Mouse (Mus musculus) kidney, embryonic 15.5 days (tissue): ENCODE measurements around the gene Maats1. TPM values are rescaled to one million over a fixed set of nuclear protein-coding genes. Genes with fewer than 3 reads are reported as not detected.
"Not testable (repeated sequence)": the region's sequence is repeated elsewhere in the genome, so short reads cannot be mapped to it uniquely, and the experiment has no call there.

Source experiments
- ATAC-seq: fragments of 200-750 bp; cut with Nextera tagmentation; replicated peaks from 2 replicates; pipeline ENCODE4 v1.8.0; 2017; ENCODE audit warnings: moderate TSS enrichment; ENCODE audit not compliant: low FRiP score
- H3K27ac ChIP-seq: fragments of 300-500 bp; sonication (generic); 2 replicates; pipeline ENCODE4 v1.5.1; 2015; ENCODE audit warnings: mild to moderate bottlenecking, inconsistent platforms
- H3K27me3 ChIP-seq: fragments of 300-500 bp; sonication (generic); 2 replicates; pipeline ENCODE4 v1.6.1; 2015; ENCODE audit warnings: inconsistent platforms
- H3K36me3 ChIP-seq: fragments of 300-500 bp; sonication (generic); 2 replicates; pipeline ENCODE4 v1.6.1; 2015; ENCODE audit warnings: inconsistent platforms
- H3K4me1 ChIP-seq: fragments of 300-500 bp; sonication (generic); 2 replicates; pipeline ENCODE4 v1.6.1; 2015; ENCODE audit warnings: inconsistent platforms
- H3K4me2 ChIP-seq: fragments of 300-500 bp; sonication (generic); 2 replicates; pipeline ENCODE4 v1.6.1; 2015; ENCODE audit warnings: moderate library complexity, mild to moderate bottlenecking, inconsistent platforms
- H3K4me3 ChIP-seq: fragments of 300-500 bp; sonication (generic); replicated peaks from 2 replicates; pipeline ENCODE4 v1.5.1; 2015; ENCODE audit warnings: mild to moderate bottlenecking, inconsistent platforms
- H3K9ac ChIP-seq: fragments of 300-500 bp; sonication (generic); 2 replicates; pipeline ENCODE4 v1.6.1; 2015; ENCODE audit warnings: mild to moderate bottlenecking, inconsistent platforms
- H3K9me3 ChIP-seq: fragments of 300-500 bp; sonication (generic); replicated peaks from 2 replicates; pipeline ENCODE4 v1.6.1; 2016; ENCODE audit warnings: inconsistent platforms
- WGBS: fragments of 180-500 bp; shearing (Covaris S2); methylation state at CpG from one replicate; pipeline ENCODE4 v1.1.7; 2015; ENCODE audit warnings: mixed read lengths; 5-methylcytosine and 5-hydroxymethylcytosine counted together
- polyA plus RNA-seq: library from polyadenylated mRNA; unstranded; fragments of >200 nt; fragmentation: Nextera tagmentation; extraction: Ambion mirVana; gene quantifications from 2 replicates; pipeline ENCODE4 v1.2.1, GENCODE M21; 2015

Gene Maats1
- polyA plus RNA-seq, 1 experiment from 2014 or later: 0.27 TPM

DNA sequence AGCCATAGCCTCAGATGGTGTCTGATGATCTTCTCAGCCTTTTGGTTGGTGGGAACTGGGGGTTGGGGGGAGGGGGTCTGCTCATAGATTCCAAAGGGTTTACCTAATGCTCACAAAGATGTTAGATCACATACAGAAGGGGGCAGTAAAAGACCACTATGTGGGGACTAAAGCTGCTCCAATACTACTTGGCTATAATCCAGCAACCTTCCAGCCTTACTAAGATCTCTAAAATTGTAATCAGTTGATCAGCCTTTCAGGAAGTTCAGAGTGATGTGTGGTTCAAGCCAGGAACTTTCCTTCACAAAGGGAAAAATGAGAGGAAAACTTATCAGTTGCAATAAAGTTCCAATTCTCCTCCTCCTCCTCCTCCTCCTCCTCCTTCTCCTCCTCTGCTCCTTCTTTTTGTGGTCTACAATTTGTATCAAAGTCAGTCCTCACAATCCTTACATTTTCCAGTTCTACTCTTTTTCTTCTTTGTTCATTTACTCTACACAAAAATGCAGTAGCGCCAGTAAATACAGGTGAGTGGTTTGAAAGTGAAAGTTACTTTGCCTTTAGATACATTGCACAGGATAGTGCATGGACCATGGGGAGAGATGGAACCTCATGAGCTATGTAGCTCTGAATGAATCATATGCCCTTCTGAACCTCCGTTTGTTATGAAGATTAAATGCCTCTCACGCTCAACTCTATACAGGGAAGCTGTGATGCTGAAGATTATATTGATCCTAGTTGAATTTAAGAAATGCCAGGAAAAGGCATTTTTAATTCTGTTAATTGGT, 3.2 kb upstream of the Maats1 start:
- ATAC-seq: peak; percentile 50

DNA sequence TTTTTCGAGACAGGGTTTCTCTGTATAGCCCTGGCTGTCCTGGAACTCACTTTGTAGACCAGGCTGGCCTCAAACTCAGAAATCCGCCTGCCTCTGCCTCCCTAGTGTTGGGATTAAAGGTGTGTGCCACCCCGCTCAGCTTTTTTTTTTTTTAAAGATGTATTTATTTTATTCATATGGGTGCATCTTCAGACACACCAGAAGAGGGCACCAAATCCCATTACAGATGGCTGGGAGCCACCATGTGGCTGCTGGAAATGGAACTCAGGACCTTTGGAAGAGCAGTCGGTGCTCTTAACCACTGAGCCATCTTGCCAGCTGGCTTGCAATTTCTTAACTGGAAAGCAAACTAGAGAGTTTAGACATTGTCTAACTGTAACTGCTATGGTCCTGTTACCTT, 3.9 kb downstream of the Maats1 start:
- H3K27me3 ChIP-seq, H3K9ac ChIP-seq, H3K9me3 ChIP-seq, H3K4me3 ChIP-seq, H3K36me3 ChIP-seq, ATAC-seq, H3K4me2 ChIP-seq, H3K27ac ChIP-seq, H3K4me1 ChIP-seq: not testable (repeated sequence)
- 85% methylated on average over 4 of the region's 4 CpGs for WGBS

More for the DNA sequence above, 3.2 kb upstream of the Maats1 start:
- no peaks in the 10 kb centered on the region for H3K27me3 ChIP-seq
- H3K4me3 ChIP-seq: no peak overlapping the region
- peaks cover 12% of the 10 kb centered on the region for H3K36me3 ChIP-seq
- H3K9me3 ChIP-seq: no peaks in the 10 kb centered on the region
- H3K27ac ChIP-seq: no peak overlapping the region
- H3K4me2 ChIP-seq: no peak overlapping the region
- 78% methylated on average over 3 of the region's 3 CpGs for WGBS
- H3K9ac ChIP-seq: no peak overlapping the region
- H3K4me1 ChIP-seq: peaks cover 27% of the 10 kb centered on the region

DNA sequence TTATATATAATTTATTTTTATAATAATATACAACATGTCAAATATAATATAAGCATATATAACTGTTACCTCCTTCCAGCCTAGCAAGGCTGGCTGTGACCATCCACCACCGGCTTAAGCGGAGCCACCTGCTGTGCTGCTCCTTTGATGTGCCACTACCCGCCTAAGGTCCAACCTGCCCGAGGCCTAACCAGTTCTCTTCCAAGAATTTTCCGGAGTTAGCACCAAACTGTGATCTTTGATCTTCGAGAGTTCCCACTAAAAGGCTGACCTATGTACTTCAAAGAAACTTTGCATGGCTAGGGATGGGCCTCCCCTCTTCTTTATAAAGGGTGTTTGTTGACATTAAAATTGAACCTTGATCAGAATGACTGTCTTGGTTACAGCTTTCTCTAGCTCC, 7.5 kb downstream of the Maats1 start:
- Histone ChIP-seq H3K9me3 (0 out of 2 replicates have a peak, but pooled peaks cover under 1% of the 10 kb centered on the region), H3K4me1 (no peaks in the 10 kb centered on the region), H3K4me2 (no peak overlapping the region), H3K36me3 (no peaks in the 10 kb centered on the region), H3K4me3 (no peak overlapping the region), H3K27me3 (no peaks in the 10 kb centered on the region), H3K9ac (no peak overlapping the region), H3K27ac (no peak overlapping the region)
- ATAC-seq: no peak
- whole genome bisulfite sequencing: 25% methylated on average over 6 of the region's 6 CpGs

DNA sequence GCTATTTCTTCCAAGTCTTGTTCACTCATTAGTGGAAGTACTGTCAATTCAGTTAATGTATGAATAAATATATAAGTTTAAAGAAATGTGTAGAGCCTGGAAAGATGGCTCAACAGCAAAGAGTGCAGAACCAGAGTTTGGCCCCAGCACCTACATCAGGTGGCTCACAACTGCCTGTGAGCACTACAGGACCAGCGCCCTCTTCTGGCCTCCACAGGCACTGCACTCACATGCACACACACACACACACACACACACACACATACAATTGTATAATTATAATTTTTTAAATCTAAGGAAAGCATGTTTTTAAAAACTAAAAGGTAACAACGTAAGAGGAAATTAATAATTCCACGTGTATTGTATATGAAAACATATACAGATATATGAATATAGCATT, 12.6 kb downstream of the Maats1 start:
- no peaks in the 10 kb centered on the region for H3K27me3 ChIP-seq
- no peaks in the 10 kb centered on the region for H3K36me3 ChIP-seq
- H3K27ac ChIP-seq: no peak overlapping the region
- H3K4me2 ChIP-seq: no peak overlapping the region
- ATAC-seq: no peak
- no peak overlapping the region for H3K4me3 ChIP-seq
- H3K9ac ChIP-seq: no peak overlapping the region
- no peaks in the 10 kb centered on the region for H3K4me1 ChIP-seq
- 0 out of 2 replicates have a peak, but pooled peaks cover 2% of the 10 kb centered on the region for H3K9me3 ChIP-seq
- WGBS: 89% methylated on average over 3 of the region's 3 CpGs

DNA sequence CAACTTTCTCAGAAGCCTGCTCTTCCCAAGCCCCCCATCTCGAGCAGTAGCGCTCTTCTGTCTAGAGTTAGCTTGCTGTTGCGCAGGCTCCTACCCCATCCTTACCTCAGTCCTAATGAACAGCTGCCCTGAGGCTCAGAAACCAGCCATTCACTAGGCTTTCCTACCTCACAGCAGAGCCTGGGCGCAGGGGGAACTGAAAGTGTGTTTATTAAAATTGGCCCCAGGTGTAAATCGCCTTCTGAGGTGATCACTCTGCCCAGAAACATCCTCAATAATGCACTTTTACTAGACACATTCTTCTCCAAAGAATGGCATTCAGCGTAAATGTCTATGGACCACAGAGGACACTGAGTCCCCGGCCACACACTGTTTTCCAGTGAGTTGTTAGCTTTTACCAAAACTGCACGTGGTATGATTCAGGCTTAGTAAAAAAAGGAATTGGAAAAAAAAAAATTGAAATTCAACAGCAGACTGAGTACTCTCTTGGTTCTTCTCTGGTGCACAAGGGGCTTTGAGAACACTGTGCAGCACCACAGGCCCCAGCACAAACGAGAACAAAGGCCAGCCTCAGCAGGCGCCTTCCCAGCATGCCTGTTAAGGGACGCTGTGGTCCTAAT, 15.1 kb downstream of the Maats1 start:
- Histone ChIP-seq H3K4me3 (no peak overlapping the region), H3K9ac (no peak overlapping the region), H3K9me3 (0 out of 2 replicates have a peak, but pooled peaks cover 2% of the 10 kb centered on the region), H3K36me3 (no peaks in the 10 kb centered on the region), H3K4me2 (no peak overlapping the region), H3K27me3 (no peaks in the 10 kb centered on the region), H3K27ac (no peak overlapping the region), H3K4me1 (no peaks in the 10 kb centered on the region)
- WGBS: 85% methylated on average over 11 of the region's 11 CpGs
- ATAC-seq: no peak

DNA sequence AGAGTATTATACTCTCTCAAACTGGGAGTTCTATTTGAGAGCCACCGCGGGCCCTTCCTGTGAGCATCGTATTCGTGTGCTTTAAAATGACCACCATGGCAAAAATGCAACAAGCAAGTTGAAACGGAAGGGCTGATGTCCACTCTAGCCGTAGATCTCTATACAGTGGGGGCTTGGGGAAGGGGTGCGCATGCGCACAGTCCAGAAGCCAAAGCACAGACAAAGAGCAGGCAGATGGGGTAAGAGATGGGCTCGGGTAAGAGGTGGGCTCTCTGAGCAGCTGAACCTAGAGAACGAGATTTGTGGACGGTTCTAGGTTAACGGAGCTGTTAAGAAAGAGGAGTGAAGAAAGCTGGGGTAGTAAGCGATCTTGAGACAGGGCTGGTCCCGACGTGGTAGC, 17.6 kb downstream of the Maats1 start:
- Histone ChIP-seq H3K4me2 (no peak overlapping the region), H3K27me3 (no peaks in the 10 kb centered on the region), H3K9ac (no peak overlapping the region), H3K27ac (no peak overlapping the region), H3K4me3 (no peak overlapping the region), H3K9me3 (0 out of 2 replicates have a peak, but pooled peaks cover under 1% of the 10 kb centered on the region), H3K4me1 (no peaks in the 10 kb centered on the region), H3K36me3 (no peaks in the 10 kb centered on the region)
- ATAC-seq: no peak
- 93% methylated on average over 15 of the region's 15 CpGs for WGBS

DNA sequence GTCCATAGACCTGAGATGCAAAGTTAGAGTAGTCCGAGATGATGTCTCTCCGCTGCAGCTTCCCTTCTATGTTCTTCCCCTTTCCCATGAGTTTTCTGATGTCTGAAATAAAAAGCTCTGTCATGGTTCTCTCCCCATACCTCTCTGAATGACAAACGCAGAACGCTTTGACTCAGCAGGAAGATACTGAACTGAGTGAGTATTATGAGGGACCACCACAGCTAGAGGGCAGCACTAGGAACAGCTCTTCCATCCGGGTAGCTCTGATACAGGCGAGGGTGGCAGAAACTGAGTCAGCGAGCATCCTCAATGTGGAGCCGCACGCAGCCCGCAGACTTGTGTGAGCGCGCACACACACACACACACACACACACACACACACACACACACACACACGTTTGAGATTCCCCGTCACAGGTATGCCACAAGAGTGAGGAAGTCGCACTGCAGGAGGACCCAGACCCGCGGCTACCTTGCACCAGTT, 20.4 kb downstream of the Maats1 start:
- Histone ChIP-seq H3K36me3 (no peaks in the 10 kb centered on the region), H3K4me2 (peak overlapping the region; percentile 46), H3K4me1 (no peaks in the 10 kb centered on the region), H3K9ac (no peak overlapping the region), H3K9me3 (no peaks in the 10 kb centered on the region), H3K4me3 (no peak overlapping the region), H3K27me3 (no peaks in the 10 kb centered on the region), H3K27ac (no peak overlapping the region)
- 45% methylated on average over 17 of the region's 17 CpGs for WGBS
- no peak for ATAC-seq

DNA sequence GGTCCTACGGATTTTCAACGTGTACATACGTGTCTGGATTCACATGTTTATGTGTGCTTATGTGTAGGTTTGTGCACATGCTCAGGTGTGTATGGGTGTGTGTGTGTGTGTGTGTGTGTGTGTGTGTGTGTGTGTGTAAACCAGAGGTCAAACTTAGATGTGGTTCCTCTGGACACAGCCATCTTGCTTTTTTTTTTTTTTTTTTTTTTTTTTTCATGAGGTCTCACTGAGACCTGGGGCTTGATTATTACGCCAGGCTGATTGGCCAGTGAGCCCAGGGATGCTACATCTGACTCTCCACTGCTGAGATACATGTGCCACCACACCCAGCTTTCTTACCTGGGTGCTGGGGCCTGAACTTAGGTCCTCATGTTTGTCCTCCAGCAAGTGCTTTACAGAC, 22.9 kb downstream of the Maats1 start:
- 91% methylated on average over 4 of the region's 4 CpGs for WGBS
- H3K4me3 ChIP-seq: no peak overlapping the region
- no peaks in the 10 kb centered on the region; the same call in 1 of the 2 replicates for H3K9me3 ChIP-seq
- no peaks in the 10 kb centered on the region for H3K36me3 ChIP-seq
- H3K9ac ChIP-seq: no peak overlapping the region
- no peaks in the 10 kb centered on the region for H3K27me3 ChIP-seq
- H3K4me2 ChIP-seq: no peak overlapping the region
- no peak for ATAC-seq
- H3K27ac ChIP-seq: no peak overlapping the region
- no peaks in the 10 kb centered on the region for H3K4me1 ChIP-seq

DNA sequence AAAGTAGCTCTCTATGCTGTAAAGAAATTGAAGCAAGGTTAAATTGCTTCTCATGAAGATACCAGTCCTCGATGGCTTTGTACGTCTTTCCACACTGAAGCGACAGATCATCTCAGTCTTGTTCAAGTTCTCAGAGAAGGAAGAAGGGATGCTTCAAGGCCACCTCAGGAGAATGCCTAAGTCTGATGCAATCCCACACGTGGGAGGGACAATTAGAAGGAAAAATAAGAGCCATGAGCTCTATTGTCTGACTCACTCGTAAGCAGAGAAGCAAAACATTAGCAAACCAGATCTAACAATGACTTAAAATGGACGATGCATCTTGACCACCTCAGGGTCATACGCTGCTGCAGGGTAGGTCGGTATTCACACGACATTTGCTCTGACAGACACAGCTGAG, 23.5 kb downstream of the Maats1 start:
- no peak for ATAC-seq
- 71% methylated on average over 9 of the region's 9 CpGs for WGBS
- Histone ChIP-seq H3K27ac (no peak overlapping the region), H3K9me3 (no peaks in the 10 kb centered on the region; the same call in 1 of the 2 replicates), H3K4me1 (no peaks in the 10 kb centered on the region), H3K36me3 (no peaks in the 10 kb centered on the region), H3K27me3 (no peaks in the 10 kb centered on the region), H3K4me2 (no peak overlapping the region), H3K9ac (no peak overlapping the region), H3K4me3 (no peak overlapping the region)

DNA sequence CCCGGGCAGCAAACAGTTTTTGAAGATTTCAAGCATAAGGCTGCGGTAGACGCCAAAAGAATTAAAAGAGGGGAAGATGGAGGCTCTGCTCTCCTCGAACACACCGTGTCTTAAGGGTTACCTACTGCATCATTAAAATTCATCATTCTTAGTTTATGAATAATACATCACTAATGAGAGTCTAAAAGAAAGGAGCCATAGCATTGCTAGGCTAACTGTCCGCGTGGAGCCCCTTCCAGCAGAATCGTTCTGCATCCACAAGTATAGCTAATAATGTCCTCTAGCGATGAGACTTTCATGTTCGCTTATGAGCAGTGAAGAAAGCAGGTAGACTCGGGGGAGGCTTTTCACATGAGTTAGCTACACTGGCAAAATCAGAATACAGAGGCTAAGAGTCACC, 33.7 kb downstream of the Maats1 start:
- ATAC-seq: no peak
- Histone ChIP-seq H3K27ac (no peak overlapping the region), H3K27me3 (0 out of 2 replicates have a peak, but pooled peaks cover 3% of the 10 kb centered on the region), H3K4me2 (no peak overlapping the region), H3K9me3 (no peaks in the 10 kb centered on the region), H3K4me1 (peaks cover 23% of the 10 kb centered on the region), H3K36me3 (no peaks in the 10 kb centered on the region), H3K4me3 (no peak overlapping the region), H3K9ac (no peak overlapping the region)
- 86% methylated on average over 11 of the region's 11 CpGs for WGBS

DNA sequence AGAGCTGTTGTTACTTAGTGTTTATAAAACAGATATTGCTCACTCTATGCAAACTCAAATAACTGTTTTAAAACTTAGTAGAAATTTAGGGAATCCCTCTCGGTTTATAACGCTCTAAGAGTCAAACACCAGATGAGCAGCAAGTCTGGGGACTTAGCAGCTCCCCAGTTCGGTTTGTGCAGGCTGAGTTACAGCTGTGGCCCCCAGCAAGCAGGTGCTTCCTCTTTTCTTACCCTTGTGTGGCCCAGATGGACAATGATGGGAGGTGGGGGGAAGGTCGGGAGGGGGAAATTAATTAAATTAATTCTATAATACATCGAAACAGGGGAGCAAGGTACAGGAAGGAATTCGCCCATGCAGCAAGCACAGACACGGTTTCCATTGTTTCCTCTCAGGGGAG, 34.3 kb downstream of the Maats1 start:
- Histone ChIP-seq H3K4me1 (peaks cover 23% of the 10 kb centered on the region), H3K4me2 (no peak overlapping the region), H3K27ac (no peak overlapping the region), H3K4me3 (no peak overlapping the region), H3K36me3 (no peaks in the 10 kb centered on the region), H3K9ac (no peak overlapping the region), H3K9me3 (no peaks in the 10 kb centered on the region), H3K27me3 (0 out of 2 replicates have a peak, but pooled peaks cover 3% of the 10 kb centered on the region)
- WGBS: 42% methylated on average over 7 of the region's 7 CpGs
- ATAC-seq: no peak

DNA sequence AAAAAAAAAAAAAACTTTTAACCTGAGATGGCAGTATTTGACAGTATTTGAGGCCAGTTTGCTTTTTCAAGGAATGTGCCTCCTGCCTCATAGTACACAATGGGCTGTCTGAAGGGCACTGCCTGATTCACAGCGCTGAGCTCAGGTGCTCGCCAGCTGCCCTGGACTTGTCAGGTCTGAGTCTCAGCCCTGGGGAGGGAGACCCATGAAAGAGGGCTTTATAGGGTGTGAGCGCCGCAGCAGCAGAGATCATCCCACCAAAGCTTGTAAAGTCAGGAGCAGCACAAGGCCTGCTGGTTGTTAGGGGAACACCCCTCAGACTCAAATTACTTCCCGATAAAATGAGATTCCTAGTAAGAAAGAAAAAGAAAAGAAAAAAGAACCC, 34.7 kb downstream of the Maats1 start:
- Histone ChIP-seq H3K4me2 (no peak overlapping the region), H3K27me3 (0 out of 2 replicates have a peak, but pooled peaks cover 3% of the 10 kb centered on the region), H3K4me3 (no peak overlapping the region), H3K9me3 (no peaks in the 10 kb centered on the region), H3K36me3 (no peaks in the 10 kb centered on the region), H3K27ac (no peak overlapping the region), H3K9ac (no peak overlapping the region), H3K4me1 (peaks cover 23% of the 10 kb centered on the region)
- no peak for ATAC-seq
- WGBS: 18% methylated on average over 5 of the region's 5 CpGs
